Mouse (Mus musculus): ENCODE results near the gene Tmbim6. TPM values are rescaled to one million over a fixed set of nuclear protein-coding genes. Genes with fewer than 3 reads are reported as not detected.

Tmbim6 gene
- polyA plus RNA-seq, 2 experiments: 216 to 296 TPM

- Histone ChIP-seq H3K4me1 (ENCODE audit: control insufficient read depth, insufficient read depth, low read length) (peaks cover 22% of the 10 kb centered on the region), H3K4me3 (replicated peaks; ENCODE audit: low read length) (peak overlapping the region; percentile 86), H3K36me3 (ENCODE audit: control insufficient read depth, insufficient read depth, low read length) (peaks cover 22% of the 10 kb centered on the region), H3K9me3 (ENCODE audit: control insufficient read depth, low read length) (no peaks in the 10 kb centered on the region), H3K27me3 (ENCODE audit: control insufficient read depth, insufficient read depth, low read length) (no peaks in the 10 kb centered on the region), H3K4me2 (replicated peaks; ENCODE audit: low read depth, low read length, severe bottlenecking) (peak overlapping the region; percentile 76), H3K9ac (ENCODE audit: low read depth, low read length, severe bottlenecking) (peak overlapping the region; percentile 76), H3K27ac (replicated peaks; ENCODE audit: low read depth, low read length) (peak overlapping the region; percentile 91)
- ATAC-seq (ENCODE audit: low FRiP score, low read depth) (no peak), DNase-seq (ENCODE audit: low spot score) (no peak)
- WGBS: 8% methylated on average over 7 of the region's 7 CpGs
- TF ChIP-seq POLR2A (IDR thresholded peaks at IDR 0.05; ENCODE audit: borderline replicate concordance, extremely low read depth, insufficient read depth, insufficient read length): no peak
Observed at GRCm38 (mm10) chr15:99456338-99456962, 63.8 kb downstream of the Tmbim6 start.

GRCm38 (mm10) chr15:99456963-99457605 is 64.4 kb downstream of the Tmbim6 start:
- H3K27ac ChIP-seq (replicated peaks; ENCODE audit: low read depth, low read length): peak overlapping the region; percentile 91
- peak overlapping the region; percentile 86 for H3K4me3 ChIP-seq (replicated peaks; ENCODE audit: low read length)
- no peaks in the 10 kb centered on the region for H3K27me3 ChIP-seq (ENCODE audit: control insufficient read depth, insufficient read depth, low read length)
- H3K9ac ChIP-seq (ENCODE audit: low read depth, low read length, severe bottlenecking): peak overlapping the region; percentile 76
- H3K4me2 ChIP-seq (replicated peaks; ENCODE audit: low read depth, low read length, severe bottlenecking): peak overlapping the region; percentile 76
- no peak for TF ChIP-seq POLR2A (IDR thresholded peaks at IDR 0.05; ENCODE audit: borderline replicate concordance, extremely low read depth, insufficient read depth, insufficient read length)
- no peaks in the 10 kb centered on the region for H3K9me3 ChIP-seq (ENCODE audit: control insufficient read depth, low read length)
- H3K4me1 ChIP-seq (ENCODE audit: control insufficient read depth, insufficient read depth, low read length): peaks cover 22% of the 10 kb centered on the region
- peaks cover 15% of the 10 kb centered on the region for H3K36me3 ChIP-seq (ENCODE audit: control insufficient read depth, insufficient read depth, low read length)
- DNase-seq (ENCODE audit: low spot score) (peak; percentile 40), ATAC-seq (ENCODE audit: low FRiP score, low read depth) (peak; percentile 71)
- WGBS: 3% methylated on average over 27 of the region's 43 CpGs

GRCm38 (mm10) chr15:99457606-99458401 is 65.1 kb downstream of the Tmbim6 start, which contains the start of gene Nckap5l:
TSS of gene Nckap5l (minus strand) at chr15:99457748.
- Histone ChIP-seq H3K9ac (ENCODE audit: low read depth, low read length, severe bottlenecking) (peak within 1 kb of the TSS; percentile 76), H3K4me1 (ENCODE audit: control insufficient read depth, insufficient read depth, low read length) (peaks cover 22% of the 10 kb centered on the region), H3K4me2 (replicated peaks; ENCODE audit: low read depth, low read length, severe bottlenecking) (peak within 1 kb of the TSS; percentile 76), H3K36me3 (ENCODE audit: control insufficient read depth, insufficient read depth, low read length) (peaks cover 8% of the 10 kb centered on the region; the same call in 1 of the 2 replicates), H3K27me3 (ENCODE audit: control insufficient read depth, insufficient read depth, low read length) (no peaks in the 10 kb centered on the region), H3K27ac (replicated peaks; ENCODE audit: low read depth, low read length) (peak within 1 kb of the TSS; percentile 91), H3K4me3 (replicated peaks; ENCODE audit: low read length) (peak within 1 kb of the TSS; percentile 86), H3K9me3 (ENCODE audit: control insufficient read depth, low read length) (no peaks in the 10 kb centered on the region)
- DNase-seq (ENCODE audit: low spot score) (peak; percentile 95), ATAC-seq (ENCODE audit: low FRiP score, low read depth) (peak; percentile 96)
- under 1% methylated on average over 27 of the region's 45 CpGs for WGBS
- 0 out of 2 replicates have a peak, but pooled peaks have one; percentile 7 for TF ChIP-seq POLR2A (IDR thresholded peaks at IDR 0.05; ENCODE audit: borderline replicate concordance, extremely low read depth, insufficient read depth, insufficient read length)

Other genes with a start within 250 kb of the Tmbim6 start
- gene Kcnh3, start 168.0 kb upstream of the Tmbim6 start, polyA plus RNA-seq (2012; rRNA removed): 1.6 and 1.9 TPM in 2 replicates
- 0.55 and 0.58 TPM in 2 replicates for gene Kcnh3, start 168.0 kb upstream of the Tmbim6 start, polyA plus RNA-seq (2014; fragmentation: Nextera tagmentation; extraction: Ambion mirVana)
- 88.5 and 113 TPM in 2 replicates for gene Mcrs1, start 140.9 kb upstream of the Tmbim6 start, polyA plus RNA-seq (2012; rRNA removed)
- 130 and 139 TPM in 2 replicates for gene Mcrs1, start 140.9 kb upstream of the Tmbim6 start, polyA plus RNA-seq (2014; fragmentation: Nextera tagmentation; extraction: Ambion mirVana)
- gene Prpf40b, start 97.8 kb upstream of the Tmbim6 start, polyA plus RNA-seq (2012; rRNA removed): 143 and 154 TPM in 2 replicates
- 47.0 and 54.3 TPM in 2 replicates for gene Prpf40b, start 97.8 kb upstream of the Tmbim6 start, polyA plus RNA-seq (2014; fragmentation: Nextera tagmentation; extraction: Ambion mirVana)
- gene Fam186b, start 97.0 kb upstream of the Tmbim6 start, polyA plus RNA-seq (2012; rRNA removed): 0.19 and 0.24 TPM in 2 replicates
- gene Fam186b, start 97.0 kb upstream of the Tmbim6 start, polyA plus RNA-seq (2014; fragmentation: Nextera tagmentation; extraction: Ambion mirVana): 0.12 and 0.32 TPM in 2 replicates
- 55.0 and 65.4 TPM in 2 replicates for gene Fmnl3, start 22.4 kb upstream of the Tmbim6 start, polyA plus RNA-seq (2012; rRNA removed)
- 19.8 and 26.8 TPM in 2 replicates for gene Fmnl3, start 22.4 kb upstream of the Tmbim6 start, polyA plus RNA-seq (2014; fragmentation: Nextera tagmentation; extraction: Ambion mirVana)
- gene Nckap5l, start 64.9 kb downstream of the Tmbim6 start, polyA plus RNA-seq (2012; rRNA removed): 24.4 and 32.4 TPM in 2 replicates
- gene Nckap5l, start 64.9 kb downstream of the Tmbim6 start, polyA plus RNA-seq (2014; fragmentation: Nextera tagmentation; extraction: Ambion mirVana): 14.1 and 19.3 TPM in 2 replicates
- gene Bcdin3d, start 81.8 kb downstream of the Tmbim6 start, polyA plus RNA-seq (2012; rRNA removed): 9.0 and 9.2 TPM in 2 replicates
- 13.6 and 14.5 TPM in 2 replicates for gene Bcdin3d, start 81.8 kb downstream of the Tmbim6 start, polyA plus RNA-seq (2014; fragmentation: Nextera tagmentation; extraction: Ambion mirVana)
- gene Faim2, start 135.3 kb downstream of the Tmbim6 start, polyA plus RNA-seq (2012; rRNA removed): 0.21 and 0.27 TPM in 2 replicates
- gene Faim2, start 135.3 kb downstream of the Tmbim6 start, polyA plus RNA-seq (2014; fragmentation: Nextera tagmentation; extraction: Ambion mirVana): 0.10 and 0.21 TPM in 2 replicates
- not detected in 2 replicates for gene Aqp2, start 186.2 kb downstream of the Tmbim6 start, polyA plus RNA-seq (2012; rRNA removed)
- not detected in 2 replicates for gene Aqp2, start 186.2 kb downstream of the Tmbim6 start, polyA plus RNA-seq (2014; fragmentation: Nextera tagmentation; extraction: Ambion mirVana)
- 0.26 TPM in 2 replicates for gene Aqp5, start 197.9 kb downstream of the Tmbim6 start, polyA plus RNA-seq (2012; rRNA removed)
- 0.28 and 0.47 TPM in 2 replicates for gene Aqp5, start 197.9 kb downstream of the Tmbim6 start, polyA plus RNA-seq (2014; fragmentation: Nextera tagmentation; extraction: Ambion mirVana)
- 0.03 TPM in 1 of 2 replicates, not detected in the other for gene Aqp6, start 208.5 kb downstream of the Tmbim6 start, polyA plus RNA-seq (2012; rRNA removed)
- gene Aqp6, start 208.5 kb downstream of the Tmbim6 start, polyA plus RNA-seq (2014; fragmentation: Nextera tagmentation; extraction: Ambion mirVana): not detected in 2 replicates

Data from limb, embryonic 14.5 days (tissue).